Mouse (Mus musculus): ENCODE data around the gene Fam76a. TPM values are rescaled to one million over a fixed set of nuclear protein-coding genes. Genes with fewer than 3 reads are reported as not detected.

Fam76a gene
- polyA plus RNA-seq, 1 experiment = 13.0 TPM

GRCm38 (mm10) chr4:132894402-132894801, 28.0 kb downstream of the Fam76a start:
- no peaks in the 10 kb centered on the region for H3K79me2 ChIP-seq (ENCODE audit: control insufficient read depth, insufficient read depth)
- H3K36me3 ChIP-seq (ENCODE audit: control insufficient read depth, insufficient read depth) = no peaks in the 10 kb centered on the region
- no peak for TF ChIP-seq SRF (IDR thresholded peaks at IDR 0.05; ENCODE audit: control insufficient read depth, insufficient read length, low read depth)
- no peak for TF ChIP-seq MYOD1 (IDR thresholded peaks at IDR 0.05; ENCODE audit: control insufficient read depth in 1 of 3, insufficient read length in 2 of 3, low read depth in 2 of 3)
- no peak for TF ChIP-seq TCF12 (IDR thresholded peaks at IDR 0.05; ENCODE audit: insufficient read depth, poor library complexity, severe bottlenecking)
- TF ChIP-seq MYOG (IDR thresholded peaks at IDR 0.05; ENCODE audit: control insufficient read depth in 1 of 3, insufficient read depth in 1 of 3, insufficient read length in 2 of 3, low read depth in 2 of 3) = no peak
- TF ChIP-seq POLR2AphosphoS2 (IDR thresholded peaks at IDR 0.05; ENCODE audit: insufficient read length, low read depth) = no peak
- TF ChIP-seq E2F4 (IDR thresholded peaks at IDR 0.05; ENCODE audit: insufficient read depth) = no peak
- no peak for TF ChIP-seq TCF3 (IDR thresholded peaks at IDR 0.05; ENCODE audit: insufficient read length, low read depth)
- TF ChIP-seq POLR2A (IDR thresholded peaks at IDR 0.05; ENCODE audit: insufficient read length, low read depth) = no peak
- no peak for TF ChIP-seq MAX (IDR thresholded peaks at IDR 0.05; ENCODE audit: low read depth)
- no peak for TF ChIP-seq REST (IDR thresholded peaks at IDR 0.05; ENCODE audit: insufficient read depth, insufficient read length)
- TF ChIP-seq USF1 (IDR thresholded peaks at IDR 0.05; ENCODE audit: low read depth) = no peak
- peaks cover 9% of the 10 kb centered on the region for H3K27me3 ChIP-seq (ENCODE audit: control insufficient read depth, insufficient read depth, insufficient read length)
- no peak overlapping the region for H3K4me2 ChIP-seq (ENCODE audit: low read depth)
- H3ac ChIP-seq (ENCODE audit: control insufficient read depth, insufficient read length) = no peak overlapping the region
- no peak overlapping the region for H3K4me3 ChIP-seq

- H3K4me3 ChIP-seq = peak overlapping the region; percentile 97
- H3K36me3 ChIP-seq (ENCODE audit: control insufficient read depth, insufficient read depth) = peaks cover 7% of the 10 kb centered on the region
- H3K79me2 ChIP-seq (ENCODE audit: control insufficient read depth, insufficient read depth) = peaks cover 42% of the 10 kb centered on the region
- H3K27me3 ChIP-seq (ENCODE audit: control insufficient read depth, insufficient read depth, insufficient read length) = no peaks in the 10 kb centered on the region
- peak overlapping the region; percentile 36 for H3ac ChIP-seq (ENCODE audit: control insufficient read depth, insufficient read length)
- no peak for TF ChIP-seq SRF (IDR thresholded peaks at IDR 0.05; ENCODE audit: control insufficient read depth, insufficient read length, low read depth)
- TF ChIP-seq USF1 (IDR thresholded peaks at IDR 0.05; ENCODE audit: low read depth) = no peak
- no peak for TF ChIP-seq POLR2A (IDR thresholded peaks at IDR 0.05; ENCODE audit: insufficient read length, low read depth)
- TF ChIP-seq E2F4 (IDR thresholded peaks at IDR 0.05; ENCODE audit: insufficient read depth) = no peak
- TF ChIP-seq MAX (IDR thresholded peaks at IDR 0.05; ENCODE audit: low read depth) = no peak
- no peak for TF ChIP-seq REST (IDR thresholded peaks at IDR 0.05; ENCODE audit: insufficient read depth, insufficient read length)
- no peak for TF ChIP-seq TCF3 (IDR thresholded peaks at IDR 0.05; ENCODE audit: insufficient read length, low read depth)
- TF ChIP-seq TCF12 (IDR thresholded peaks at IDR 0.05; ENCODE audit: insufficient read depth, poor library complexity, severe bottlenecking) = no peak
- no peak for TF ChIP-seq POLR2AphosphoS2 (IDR thresholded peaks at IDR 0.05; ENCODE audit: insufficient read length, low read depth)
- TF ChIP-seq CEBPB (IDR thresholded peaks at IDR 0.05; ENCODE audit: insufficient read depth, poor library complexity, severe bottlenecking) = no peak
- TF ChIP-seq MYOG (IDR thresholded peaks at IDR 0.05; ENCODE audit: control insufficient read depth in 1 of 3, insufficient read depth in 1 of 3, insufficient read length in 2 of 3, low read depth in 2 of 3) = no peak
- H3K4me2 ChIP-seq (ENCODE audit: low read depth) = peak overlapping the region; percentile 94
These were observed 37.4 kb downstream of the Fam76a start for GRCm38 (mm10) chr4:132884844-132885374.

- TF ChIP-seq POLR2A (IDR thresholded peaks at IDR 0.05; ENCODE audit: insufficient read length, low read depth) (peak; percentile 92), CEBPB (IDR thresholded peaks at IDR 0.05; ENCODE audit: insufficient read depth, poor library complexity, severe bottlenecking) (no peak), MYOG (IDR thresholded peaks at IDR 0.05; ENCODE audit: control insufficient read depth in 1 of 3, insufficient read depth in 1 of 3, insufficient read length in 2 of 3, low read depth in 2 of 3) (peak in 2 of 3 experiments; percentile 26 to 63), MYOD1 (IDR thresholded peaks at IDR 0.05; ENCODE audit: control insufficient read depth in 1 of 3, insufficient read length in 2 of 3, low read depth in 2 of 3) (peak in 1 of 3 experiments; percentile 65), POLR2AphosphoS2 (IDR thresholded peaks at IDR 0.05; ENCODE audit: insufficient read length, low read depth) (peak; percentile 98)
- peak within 1 kb of the TSS; percentile 36 for H3ac ChIP-seq (ENCODE audit: control insufficient read depth, insufficient read length)
- H3K4me3 ChIP-seq = peak within 1 kb of the TSS; percentile 97
These were observed 38.1 kb downstream of the Fam76a start, which contains the start of gene Stx12 for GRCm38 (mm10) chr4:132884064-132884843. Gene Stx12 (minus strand): TSS chr4:132884509.

GRCm38 (mm10) chr4:132883561-132884063, 38.7 kb downstream of the Fam76a start:
- Histone ChIP-seq H3K4me3 (peak overlapping the region; percentile 97), H3ac (ENCODE audit: control insufficient read depth, insufficient read length) (peak overlapping the region; percentile 36), H3K36me3 (ENCODE audit: control insufficient read depth, insufficient read depth) (peaks cover 7% of the 10 kb centered on the region), H3K27me3 (ENCODE audit: control insufficient read depth, insufficient read depth, insufficient read length) (no peaks in the 10 kb centered on the region), H3K79me2 (ENCODE audit: control insufficient read depth, insufficient read depth) (peaks cover 55% of the 10 kb centered on the region), H3K4me2 (ENCODE audit: low read depth) (peak overlapping the region; percentile 85)
- TF ChIP-seq TCF12 (IDR thresholded peaks at IDR 0.05; ENCODE audit: insufficient read depth, poor library complexity, severe bottlenecking) = no peak
- TF ChIP-seq USF1 (IDR thresholded peaks at IDR 0.05; ENCODE audit: low read depth) = no peak
- no peak for TF ChIP-seq SRF (IDR thresholded peaks at IDR 0.05; ENCODE audit: control insufficient read depth, insufficient read length, low read depth)
- TF ChIP-seq MYOG (IDR thresholded peaks at IDR 0.05; ENCODE audit: control insufficient read depth in 1 of 3, insufficient read depth in 1 of 3, insufficient read length in 2 of 3, low read depth in 2 of 3) = no peak
- no peak for TF ChIP-seq CEBPB (IDR thresholded peaks at IDR 0.05; ENCODE audit: insufficient read depth, poor library complexity, severe bottlenecking)
- no peak for TF ChIP-seq POLR2AphosphoS2 (IDR thresholded peaks at IDR 0.05; ENCODE audit: insufficient read length, low read depth)
- no peak for TF ChIP-seq E2F4 (IDR thresholded peaks at IDR 0.05; ENCODE audit: insufficient read depth)

More at GRCm38 (mm10) chr4:132884064-132884843, 38.1 kb downstream of the Fam76a start, which contains the start of gene Stx12:
- Histone ChIP-seq H3K36me3 (ENCODE audit: control insufficient read depth, insufficient read depth) (peaks cover 7% of the 10 kb centered on the region), H3K27me3 (ENCODE audit: control insufficient read depth, insufficient read depth, insufficient read length) (no peaks in the 10 kb centered on the region), H3K4me2 (ENCODE audit: low read depth) (peak within 1 kb of the TSS; percentile 94), H3K79me2 (ENCODE audit: control insufficient read depth, insufficient read depth) (peaks cover 49% of the 10 kb centered on the region)
